ENCODE assay signal across 24 mouse cellular contexts in the genomic region with DNA sequence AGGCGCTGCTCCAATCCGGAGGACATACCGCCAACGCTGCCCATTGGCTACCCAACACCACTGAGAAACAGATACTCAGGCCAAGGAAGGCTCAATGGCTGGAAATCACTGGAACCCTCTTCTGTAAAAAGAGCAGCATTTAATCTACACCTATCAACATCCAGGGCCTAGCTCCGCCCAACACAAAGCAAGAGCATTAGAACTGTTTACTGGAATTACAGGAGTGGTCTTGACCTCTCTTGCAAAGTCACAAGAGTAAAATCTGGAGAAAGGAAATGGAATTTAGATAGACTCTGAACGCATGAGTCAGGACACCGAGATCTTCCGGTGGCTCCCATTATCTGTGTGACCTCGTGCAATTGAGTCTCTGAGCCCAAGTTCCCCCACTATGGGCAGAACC. TPM values are rescaled to one million over a fixed set of nuclear protein-coding genes. Genes with fewer than 3 reads are reported as not detected.
A peak's percentile ranks its signal among the peaks of the same experiment; 100 is the strongest.
DNase-seq lines count a peak whose midpoint lies in the region; ATAC-seq and TF ChIP-seq lines count a peak whose summit lies in the region.
"Had no signal": no experiment of that assay in that cellular context is flagged by ENCODE, and none has a peak within 500 bp of the region (broad histone marks: within the 10 kb centered on the region; RNA-seq: fewer than 3 reads in every experiment).

No protein-coding gene starts in this region.

- no peak overlapping the region for H3K9ac ChIP-seq in heart, embryonic 12.5 days
- no peak overlapping the region for H3K9ac ChIP-seq in liver, adult 2 months (ENCODE audit: low read depth, low read length)
- no peak overlapping the region for H3K9ac ChIP-seq in hindbrain, embryonic 12.5 days
- H3K9ac ChIP-seq: limb, embryonic 13.5 days; liver, embryonic 15.5 days; lung, embryonic 15.5 days had no signal

- WGBS in heart, embryonic 12.5 days: 66% methylated on average over 9 of the region's 9 CpGs
- WGBS in liver, adult 2 months: 76% methylated on average over 9 of the region's 9 CpGs
- 95% methylated on average over 9 of the region's 9 CpGs for WGBS in hindbrain, embryonic 12.5 days

- TF ChIP-seq POLR2A in liver, adult 2 months (IDR thresholded peaks at IDR 0.05; ENCODE audit: extremely low read depth, insufficient read depth, low read length): no peak

- no peaks in the 10 kb centered on the region for H3K79me2 ChIP-seq in liver, adult 2 months (ENCODE audit: control insufficient read depth, insufficient read depth, low read length)

- peaks cover 46% of the 10 kb centered on the region for H3K4me1 ChIP-seq in heart, embryonic 12.5 days (replicated peaks)
- no peaks in the 10 kb centered on the region for H3K4me1 ChIP-seq in liver, adult 2 months (ENCODE audit: control insufficient read depth, insufficient read depth, low read length)
- peaks cover 27% of the 10 kb centered on the region for H3K4me1 ChIP-seq in hindbrain, embryonic 12.5 days

- no peak for TF ChIP-seq CTCF in liver, adult 2 months (IDR thresholded peaks at IDR 0.05; ENCODE audit: low read depth, low read length)

- peaks cover 46% of the 10 kb centered on the region for H3K36me3 ChIP-seq in heart, embryonic 12.5 days
- no peaks in the 10 kb centered on the region for H3K36me3 ChIP-seq in liver, adult 2 months (ENCODE audit: control insufficient read depth, insufficient read depth, low read length)
- peaks cover 16% of the 10 kb centered on the region for H3K36me3 ChIP-seq in hindbrain, embryonic 12.5 days

- H3K27me3 ChIP-seq in heart, embryonic 12.5 days (replicated peaks): no peaks in the 10 kb centered on the region
- no peaks in the 10 kb centered on the region for H3K27me3 ChIP-seq in liver, adult 2 months (ENCODE audit: control insufficient read depth, insufficient read depth, low read length)
- H3K27me3 ChIP-seq in hindbrain, embryonic 12.5 days: peaks cover 3% of the 10 kb centered on the region
- H3K27me3 ChIP-seq: limb, embryonic 13.5 days; liver, embryonic 15.5 days; lung, embryonic 15.5 days had no signal

- H3K4me3 ChIP-seq in heart, embryonic 12.5 days: no peak overlapping the region
- H3K4me3 ChIP-seq in liver, adult 2 months (ENCODE audit: insufficient read depth, low read depth, low read length): no peak overlapping the region
- H3K4me3 ChIP-seq in hindbrain, embryonic 12.5 days: no peak overlapping the region
- H3K4me3 ChIP-seq: limb, embryonic 13.5 days; liver, embryonic 15.5 days; lung, embryonic 15.5 days had no signal

- H3K27ac ChIP-seq in heart, embryonic 12.5 days (ENCODE audit: poor library complexity, severe bottlenecking): no peak overlapping the region
- no peak overlapping the region for H3K27ac ChIP-seq in liver, adult 2 months (replicated peaks; ENCODE audit: insufficient read depth, low read depth, low read length)
- no peak overlapping the region for H3K27ac ChIP-seq in hindbrain, embryonic 12.5 days
- H3K27ac ChIP-seq: hindbrain, postnatal 0 days; limb, embryonic 13.5 days; liver, embryonic 15.5 days; lung, embryonic 15.5 days had no signal

- peak overlapping the region; percentile 87; the same call in 1 of the 2 replicates for H3K4me2 ChIP-seq in heart, embryonic 12.5 days
- H3K4me2 ChIP-seq in hindbrain, embryonic 12.5 days (replicated peaks): no peak overlapping the region
- H3K4me2 ChIP-seq: liver, embryonic 15.5 days; midbrain, embryonic 11.5 days had no signal

- H3K9me3 ChIP-seq in heart, embryonic 12.5 days (replicated peaks): no peaks in the 10 kb centered on the region
- no peaks in the 10 kb centered on the region for H3K9me3 ChIP-seq in hindbrain, embryonic 12.5 days (replicated peaks)
- H3K9me3 ChIP-seq: limb, embryonic 13.5 days; liver, embryonic 15.5 days; lung, embryonic 15.5 days had no signal

- DNase-seq in heart, adult 18-20 months: no peak
- DNase-seq in liver, adult 2 months (ENCODE audit: extremely low read depth, low read depth, low spot score): peak; percentile 9
- DNase-seq in liver (no peak), ZHBTc4 (ENCODE audit: low read depth, low spot score) (peak; percentile 86)
- DNase-seq in lung, postnatal 10 days: no peak
- DNase-seq: adrenal gland, postnatal 10 days; cerebellum, adult 11 months; cerebellum, adult 9-10 months; cerebellum, postnatal 36 days; gastrocnemius, postnatal 25 days; heart, postnatal 14 days; kidney, postnatal 25 days; lung, postnatal 36 days; right cerebral cortex, postnatal 25 days had no signal

- ATAC-seq in heart, embryonic 12.5 days (ENCODE audit: insufficient number of reproducible peaks, low FRiP score): no peak
- no peak for ATAC-seq in hindbrain, embryonic 12.5 days (ENCODE audit: low FRiP score)
- ATAC-seq: forebrain, embryonic 14.5 days; hindbrain, postnatal 0 days; intestine, embryonic 16.5 days; midbrain, embryonic 16.5 days had no signal

RNA-seq across cellular contexts. Expression of gene Rcn1, which starts 3.1 kb away (rescaled TPM):
- polyA plus RNA-seq in heart, embryonic 12.5 days (2016; fragmentation: Nextera tagmentation; extraction: Ambion mirVana): 180 and 182 TPM in 2 replicates
- total RNA-seq in heart, adult 18-20 months (2021): 10 to 100 TPM; 22.7 to 25.0 TPM
- total RNA-seq in liver, adult 2 months (2014; rRNA removed): 6.6 and 8.8 TPM in 2 replicates
- polyA plus RNA-seq in liver, adult 2 months (2012; rRNA removed): 1.5 and 1.8 TPM in 2 replicates
- 143 and 150 TPM in 2 replicates for polyA plus RNA-seq in hindbrain, embryonic 12.5 days (2016; fragmentation: Nextera tagmentation; extraction: Ambion mirVana)

Comparison
In these comparisons a context has a peak if more than half of its experiments do, and no peak if none do; other contexts are left out.
1. DNase-seq: peak in liver, adult 2 months (single experiment) and ZHBTc4 (single experiment); none in heart, adult 18-20 months (0 of 2), liver (single experiment) and lung, postnatal 10 days (single experiment).
2. RNA of gene Rcn1, which starts 3.1 kb away (polyA plus RNA-seq): 180 to 182 TPM in heart, embryonic 12.5 days and 143 to 150 TPM in hindbrain, embryonic 12.5 days; 1.5 to 1.8 TPM in liver, adult 2 months; every median in the first group is over 10 times any median in the second.